Mouse (Mus musculus) bone marrow macrophage, adult 2 months (primary cell): ENCODE results near the gene Olfr370. TPM values are rescaled to one million over a fixed set of nuclear protein-coding genes. Genes with fewer than 3 reads are reported as not detected.
"Not testable (repeated sequence)": the region's sequence is repeated elsewhere in the genome, so short reads cannot be mapped to it uniquely, and the experiment has no call there.

Experiments
- H3K27ac ChIP-seq: 2 replicates; pipeline ENCODE4 v1.5.1; 2012; ENCODE audit warnings: low read depth, low read length; ENCODE audit not compliant: insufficient read depth
- H3K4me1 ChIP-seq: 2 replicates; pipeline ENCODE4 v1.6.1; 2012; ENCODE audit warnings: low read length; ENCODE audit not compliant: control insufficient read depth, insufficient read depth
- H3K4me3 ChIP-seq: 2 replicates; pipeline ENCODE4 v1.5.1; 2012; ENCODE audit warnings: mild to moderate bottlenecking, low read length, moderate library complexity; ENCODE audit not compliant: insufficient read depth
- CTCF ChIP-seq: IDR thresholded peaks from 2 replicates; pipeline ENCODE4 v1.5.1; 2012; ENCODE audit warnings: low read depth, mild to moderate bottlenecking, low read length, moderate library complexity
- POLR2A ChIP-seq: IDR thresholded peaks from 2 replicates; pipeline ENCODE4 v1.6.1; 2012; ENCODE audit warnings: mild to moderate bottlenecking, low read depth, low read length, borderline replicate concordance
- polyA plus RNA-seq: library from polyadenylated mRNA; stranded (reverse); fragments of >200 nt; gene quantifications from 2 replicates; pipeline ENCODE4 v1.2.4, GENCODE M21; 2012; ENCODE audit not compliant: missing spikeins, insufficient read depth, insufficient read length

The Olfr370 gene
- not detected in 2 replicates for polyA plus RNA-seq

DNA sequence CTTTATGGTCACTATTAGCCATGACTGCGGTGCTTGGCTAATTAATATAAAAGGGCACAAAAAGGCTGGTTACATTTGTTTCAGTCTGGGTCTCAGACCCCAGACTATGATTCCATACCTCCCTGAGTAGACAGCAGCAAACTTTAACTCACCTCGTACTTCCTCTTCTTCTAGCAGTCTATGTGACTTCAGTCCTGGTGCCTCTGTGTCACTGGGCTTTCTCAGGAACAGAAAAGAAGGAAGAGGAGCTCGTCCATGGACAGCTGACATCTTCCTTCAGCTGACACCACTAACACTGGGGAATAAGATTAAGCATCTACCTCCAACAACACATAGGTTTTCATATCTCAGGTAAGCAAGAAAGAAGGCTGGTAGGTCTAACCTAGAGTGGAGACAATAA, at the start of gene Olfr370:
Olfr370 (plus strand) TSS at position 45 of the 400 bp plus-strand sequence.
- Histone ChIP-seq H3K4me1 (no peaks in the 10 kb centered on the region), H3K27ac (no peak within 1 kb of the TSS), H3K4me3 (no peak within 1 kb of the TSS)
- TF ChIP-seq POLR2A, result no peak
- TF ChIP-seq CTCF, result no peak

DNA sequence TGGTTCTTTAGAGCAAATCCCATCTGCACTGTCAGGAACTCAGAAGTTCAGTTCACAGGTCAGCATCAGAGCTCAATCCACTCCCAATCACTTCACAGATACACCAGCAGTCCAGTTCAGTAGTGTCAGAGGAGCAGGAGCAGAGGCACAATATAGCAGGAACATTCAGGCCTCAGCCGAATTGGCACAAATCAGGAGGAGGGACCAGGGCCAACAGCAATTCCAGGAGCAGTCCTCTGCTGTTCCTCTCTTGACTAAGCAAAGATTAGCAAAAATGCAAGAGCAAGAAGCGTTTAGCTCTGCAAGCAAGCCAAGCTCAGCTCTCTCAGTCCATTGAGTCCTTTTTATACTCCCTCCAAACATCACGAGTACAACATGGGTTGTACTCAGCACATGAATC, 23.9 kb upstream of the Olfr370 start:
- no peak overlapping the region for H3K4me3 ChIP-seq
- TF ChIP-seq POLR2A (no peak), CTCF (no peak)
- H3K27ac ChIP-seq, result no peak overlapping the region
- no peaks in the 10 kb centered on the region for H3K4me1 ChIP-seq

DNA sequence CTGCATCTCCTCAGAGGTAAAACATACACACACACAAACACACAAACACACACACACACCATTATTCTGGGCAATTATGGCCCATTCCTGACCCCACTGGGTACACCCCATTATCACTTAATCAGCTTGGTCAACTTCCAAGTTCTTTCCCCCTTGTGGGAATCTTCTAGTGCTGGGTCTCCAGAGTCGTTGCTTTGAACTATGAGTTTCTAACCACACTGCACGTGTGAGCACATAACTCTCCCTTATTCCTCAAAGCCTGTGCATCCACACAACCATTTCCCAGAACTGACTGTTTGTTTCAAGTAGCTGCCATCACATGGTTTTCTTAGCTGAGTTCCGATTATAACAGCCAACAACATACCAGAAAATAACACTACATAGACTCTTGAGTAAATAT, 15.1 kb upstream of the Olfr370 start:
- Histone ChIP-seq H3K4me1 (no peaks in the 10 kb centered on the region), H3K27ac (no peak overlapping the region)
- TF ChIP-seq POLR2A (no peak), CTCF (no peak)

DNA sequence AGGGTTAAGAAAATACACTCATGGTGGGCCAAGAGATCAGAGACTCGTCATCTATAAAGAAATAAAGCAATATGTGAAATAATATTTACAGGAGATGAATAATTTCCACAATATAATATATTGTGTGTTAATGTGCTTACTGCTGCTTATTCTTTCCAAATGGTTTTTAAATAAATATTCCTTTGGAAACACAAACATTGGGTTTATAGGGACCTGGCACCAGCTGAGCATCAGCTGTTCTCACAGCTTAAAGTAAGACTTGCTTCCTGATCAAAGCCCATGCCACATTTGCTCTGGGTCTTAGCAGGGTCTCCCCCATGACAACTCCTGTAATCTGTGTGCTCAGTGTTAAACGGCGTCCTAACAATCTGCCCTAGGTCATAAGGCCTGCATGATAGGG, 14.7 kb upstream of the Olfr370 start:
- H3K4me3 ChIP-seq, H3K4me1 ChIP-seq, H3K27ac ChIP-seq: not testable (repeated sequence)

More for the DNA sequence above, 15.1 kb upstream of the Olfr370 start:
- no peak overlapping the region for H3K4me3 ChIP-seq

DNA sequence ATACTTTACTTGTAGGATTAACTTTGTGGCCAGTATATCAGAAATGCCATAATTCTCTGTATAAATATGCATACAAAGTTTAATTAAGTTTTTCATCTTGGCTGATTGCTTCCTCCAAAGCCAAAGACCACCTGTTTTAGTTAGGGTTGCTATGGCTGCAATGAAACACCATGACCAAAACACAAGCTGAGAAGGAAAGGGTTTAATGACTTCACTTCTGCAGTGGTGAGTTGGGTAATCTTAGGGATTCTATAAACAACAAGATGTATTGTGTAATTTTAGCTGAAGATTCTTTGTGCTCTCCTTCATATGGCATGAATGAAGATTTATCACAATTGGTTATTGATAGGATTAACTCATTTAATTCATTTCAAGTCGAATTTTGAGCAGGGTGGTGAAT, 14.3 kb upstream of the Olfr370 start:
- Histone ChIP-seq H3K27ac (no peak overlapping the region), H3K4me1 (no peaks in the 10 kb centered on the region), H3K4me3 (no peak overlapping the region)
- TF ChIP-seq POLR2A (no peak), CTCF (no peak)

DNA sequence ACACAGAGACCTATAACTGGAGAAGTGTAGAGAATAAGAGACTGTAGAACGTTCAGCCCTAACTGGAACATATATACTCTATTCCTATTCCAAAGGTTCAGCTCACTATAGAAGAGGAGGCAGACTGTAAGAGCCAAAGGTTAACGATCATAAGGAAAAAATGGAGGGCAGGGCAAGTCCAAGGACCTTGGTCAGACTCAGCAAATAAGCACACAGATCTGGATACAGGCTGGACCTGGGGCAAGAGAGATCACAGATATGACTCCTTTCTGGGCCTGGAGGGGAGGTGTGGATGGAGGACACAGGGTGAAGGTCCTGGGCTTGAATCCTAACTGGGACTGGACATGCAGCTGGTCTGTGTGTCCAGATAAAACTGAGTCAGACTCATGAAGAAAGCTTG, 778 bp upstream of the Olfr370 start:
- no peaks in the 10 kb centered on the region for H3K4me1 ChIP-seq
- TF ChIP-seq POLR2A (no peak), CTCF (no peak)
- H3K27ac ChIP-seq, result no peak overlapping the region
- H3K4me3 ChIP-seq, result no peak overlapping the region

DNA sequence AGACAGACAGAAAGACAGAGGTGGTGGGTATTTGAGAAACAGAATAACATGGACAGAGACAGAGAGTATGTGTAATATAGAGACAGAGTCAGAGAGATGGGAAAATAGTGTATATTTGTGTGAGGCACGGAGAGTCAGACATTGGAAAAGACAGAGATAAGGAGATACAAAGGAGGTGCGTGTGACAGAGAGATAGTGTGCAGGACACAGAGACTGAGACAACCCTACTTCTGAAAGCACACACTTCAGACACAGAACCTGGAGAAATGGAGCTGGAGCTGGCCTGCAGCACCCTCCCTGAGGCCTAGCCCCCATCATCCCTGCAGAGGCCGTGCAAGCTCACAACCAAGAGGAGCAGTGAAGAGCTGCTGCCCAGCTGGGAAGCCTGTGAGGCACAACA, 27.1 kb downstream of the Olfr370 start:
- no peak for TF ChIP-seq CTCF
- H3K4me3 ChIP-seq, result no peak overlapping the region
- peaks cover 1% of the 10 kb centered on the region; the same call in 1 of the 2 replicates for H3K4me1 ChIP-seq
- no peak overlapping the region for H3K27ac ChIP-seq

DNA sequence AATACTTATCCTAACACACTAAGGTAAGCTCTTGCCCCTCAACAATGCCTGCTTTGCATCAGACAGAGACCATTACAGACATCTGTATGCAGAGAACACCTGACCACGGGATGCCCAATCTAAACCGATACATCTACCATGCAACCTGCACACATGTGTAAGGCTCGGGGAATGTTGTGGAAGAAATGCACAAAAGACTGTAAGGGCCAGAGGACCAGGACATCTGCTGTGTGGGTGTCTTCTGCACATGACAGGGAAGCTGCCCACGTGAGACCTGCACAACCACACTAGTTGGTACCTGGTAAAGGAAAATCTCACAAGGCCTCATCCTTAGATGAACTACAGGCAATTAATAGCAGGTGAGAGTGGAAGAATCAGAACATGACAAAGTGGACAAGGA, 27.7 kb downstream of the Olfr370 start:
- H3K4me1 ChIP-seq, result peaks cover 7% of the 10 kb centered on the region; the same call in 1 of the 2 replicates
- no peak for TF ChIP-seq CTCF
- TF ChIP-seq POLR2A, result no peak
- no peak overlapping the region for H3K27ac ChIP-seq

DNA sequence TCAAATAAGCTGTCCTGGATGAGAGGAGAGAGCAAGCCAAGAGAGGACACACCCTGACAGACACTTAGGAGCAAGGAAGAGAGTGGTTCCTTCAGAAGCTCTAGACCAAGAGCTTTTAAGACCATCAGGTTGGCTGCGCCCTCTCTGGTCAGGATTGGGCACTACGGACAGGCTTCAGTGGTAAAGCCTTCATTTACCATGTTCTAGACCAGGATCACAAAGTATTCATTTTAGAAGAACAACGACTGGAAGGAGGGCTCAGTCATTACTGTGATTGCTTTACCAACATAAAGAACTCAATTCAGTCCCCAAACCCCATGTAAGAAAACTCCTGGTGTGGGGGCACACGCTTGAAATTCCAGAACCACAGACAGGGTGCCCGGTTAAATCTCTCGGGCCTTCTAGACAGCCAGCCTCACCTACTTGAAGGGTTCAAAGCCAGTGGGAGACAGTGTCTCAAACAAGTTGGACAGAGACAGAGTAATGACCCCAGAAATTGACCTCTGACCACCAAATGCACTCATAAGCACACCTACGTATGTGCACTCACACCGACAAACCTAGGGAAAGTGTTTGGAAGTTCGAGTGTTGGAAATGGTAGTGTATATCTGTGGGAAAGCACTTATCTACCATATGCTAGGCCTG, 30.3 kb downstream of the Olfr370 start:
- Histone ChIP-seq H3K4me3 (no peak overlapping the region), H3K4me1 (peaks cover 7% of the 10 kb centered on the region; the same call in 1 of the 2 replicates), H3K27ac (no peak overlapping the region)
- no peak for TF ChIP-seq POLR2A
- no peak for TF ChIP-seq CTCF

More for the DNA sequence above, 27.7 kb downstream of the Olfr370 start:
- H3K4me3 ChIP-seq, result no peak overlapping the region

DNA sequence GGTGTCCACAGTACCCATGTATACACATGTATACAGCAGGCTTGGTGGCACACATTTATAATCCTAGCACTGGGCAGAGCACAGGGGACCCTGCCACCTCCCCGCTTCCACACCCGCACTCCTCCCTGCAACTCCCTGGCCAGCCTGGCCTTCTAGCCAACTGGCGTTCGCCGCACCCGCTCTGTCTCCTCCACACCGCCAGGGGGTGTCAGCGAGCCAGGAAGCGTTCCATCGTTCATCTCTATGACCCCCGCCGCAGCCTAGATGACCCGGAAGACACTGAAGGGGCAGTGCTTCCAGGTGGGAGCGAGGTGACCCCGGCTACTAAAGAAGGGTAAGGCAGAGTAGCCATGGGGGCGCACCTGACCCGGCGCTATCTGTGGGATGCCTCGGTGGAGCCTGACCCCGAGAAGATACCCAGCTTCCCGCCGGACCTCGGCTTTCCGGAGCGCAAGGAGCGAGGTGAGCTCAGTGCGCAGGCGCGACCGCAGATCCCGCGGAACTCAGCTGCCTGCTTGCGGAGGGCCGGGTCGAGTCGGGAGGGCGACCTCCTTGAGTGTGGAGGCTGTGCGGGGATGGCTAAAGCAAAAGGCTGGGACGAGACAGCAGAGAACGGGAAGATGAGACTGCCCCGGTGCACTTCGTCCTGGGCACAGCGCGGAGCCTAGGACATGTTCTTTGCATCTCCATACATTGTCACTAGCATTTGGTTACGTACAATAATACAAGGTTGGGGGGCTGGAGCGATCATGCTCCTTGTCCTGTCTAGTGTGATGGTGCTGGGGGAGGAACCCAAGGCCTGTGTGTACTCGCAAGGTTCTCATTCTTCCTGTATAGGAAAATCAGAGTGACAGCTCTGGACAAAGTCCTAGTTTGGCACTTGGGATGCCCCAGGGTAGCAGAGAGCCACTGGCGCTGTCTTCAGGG, 31.2 kb downstream of the Olfr370 start, which contains the start of gene Ndufb7:
Ndufb7 (plus strand) TSS at position 203 of the 927 bp plus-strand sequence.
- peaks cover 7% of the 10 kb centered on the region; the same call in 1 of the 2 replicates for H3K4me1 ChIP-seq
- H3K4me3 ChIP-seq, result peak within 1 kb of the TSS; percentile 68
- H3K27ac ChIP-seq, result peak within 1 kb of the TSS; percentile 62
- TF ChIP-seq POLR2A, result no peak
- peak; percentile 60 for TF ChIP-seq CTCF
